Mouse (Mus musculus) embryonic stem cell, embryonic (primary cell): ENCODE measurements around the gene Coch.
"Not testable (repeated sequence)": the region's sequence is repeated elsewhere in the genome, so short reads cannot be mapped to it uniquely, and the experiment has no call there.

Experiments
- CTCF ChIA-PET, 4 experiments: fragments of 300-600 bp in 2 of 4; fragments of 350-600 bp in 2 of 4; sonication (Branson Sonifier 250); formaldehyde crosslinking; loops; one replicate each; lab custom pipeline; 2022; ENCODE audit warnings: inconsistent platforms in 2 of 4; lab: Charles Lee
- POLR2A ChIA-PET, 4 experiments: fragments of 300-600 bp in 2 of 4; fragments of 350-600 bp in 2 of 4; sonication (Branson Sonifier 250); formaldehyde crosslinking; loops; one replicate each; lab custom pipeline; 2022; ENCODE audit warnings: antibody characterized with exemption in 4 of 4, inconsistent platforms in 1 of 4; lab: Charles Lee

Coch gene

GRCm38 (mm10) chr12:51593229-51594029, at the start of gene Coch:
Gene Coch, plus strand, starts transcription at chr12:51593341.
- CTCF ChIA-PET: interaction anchor here in 1 of 4 experiments (1.2 kb wide), 1 partner anchor 77 kb away, joined by 3 read pairs; no protein-coding TSS in a partner anchor
- POLR2A ChIA-PET: interaction anchor here in 2 of 4 experiments (0.7 to 3.0 kb wide), 4 partner anchors 12 to 413 kb away, joined by 3 to 10 read pairs (median 4); partner anchors contain the start of genes Dtd2 (in 1 of the 2) and Strn3 (in 1 of the 2)

GRCm38 (mm10) chr12:51543402-51543960, 49.7 kb upstream of the Coch start:
- ChIA-PET CTCF (no interaction called here), POLR2A (interaction anchor here in 1 of 4 experiments (1.2 kb wide), 1 partner anchor 24 kb away, joined by 4 read pairs; no protein-coding TSS in a partner anchor)

DNA sequence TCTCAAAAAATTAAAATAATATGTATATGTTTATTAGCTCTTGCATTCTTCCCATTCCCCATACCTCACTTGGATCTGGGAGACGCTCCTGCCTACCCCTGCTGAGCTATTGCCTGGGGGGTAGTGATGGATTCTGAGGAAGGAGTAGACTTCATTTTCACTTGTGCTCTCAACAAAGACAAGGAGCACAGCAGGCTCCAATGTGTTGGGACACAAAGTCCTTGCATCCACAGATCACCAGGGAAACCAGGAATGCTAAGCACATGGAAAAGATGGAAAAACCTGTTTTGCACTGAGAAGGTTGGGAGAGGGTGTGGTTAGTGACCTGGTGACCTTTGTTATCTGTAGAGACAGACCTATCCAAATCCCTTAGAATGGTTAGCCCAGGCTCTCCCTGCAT, 38.1 kb upstream of the Coch start:
- POLR2A ChIA-PET: no interaction called here
- CTCF ChIA-PET: no interaction called here

- POLR2A ChIA-PET: interaction anchor here in 1 of 4 experiments (1.4 kb wide), 1 partner anchor 16 kb away, joined by 3 read pairs; no protein-coding TSS in a partner anchor
- CTCF ChIA-PET: no interaction called here
Observed at GRCm38 (mm10) chr12:51561416-51561815, 31.7 kb upstream of the Coch start.

GRCm38 (mm10) chr12:51567225-51567624, 25.9 kb upstream of the Coch start:
- POLR2A ChIA-PET: interaction anchor here in 1 of 4 experiments (1.4 kb wide), 1 partner anchor 24 kb away, joined by 4 read pairs; no protein-coding TSS in a partner anchor
- CTCF ChIA-PET: interaction anchor here in 1 of 4 experiments (1.6 kb wide), 1 partner anchor 163 kb away, joined by 5 read pairs; no protein-coding TSS in a partner anchor

- ChIA-PET CTCF (interaction anchor here in 3 of 4 experiments (0.6 to 2.0 kb wide), 5 partner anchors 113 to 240 kb away, joined by 3 to 6 read pairs (median 3); no protein-coding TSS in a partner anchor), POLR2A (no interaction called here)
Observed at GRCm38 (mm10) chr12:51569472-51569871, 23.7 kb upstream of the Coch start.

- POLR2A ChIA-PET: interaction anchor here in 1 of 4 experiments (0.6 kb wide), 1 partner anchor 41 kb away, joined by 3 read pairs; no protein-coding TSS in a partner anchor
- CTCF ChIA-PET: interaction anchor here in 3 of 4 experiments (0.6 to 2.0 kb wide), 5 partner anchors 113 to 241 kb away, joined by 3 to 6 read pairs (median 3); no protein-coding TSS in a partner anchor
Observed at GRCm38 (mm10) chr12:51569944-51570343, 23.2 kb upstream of the Coch start.

DNA sequence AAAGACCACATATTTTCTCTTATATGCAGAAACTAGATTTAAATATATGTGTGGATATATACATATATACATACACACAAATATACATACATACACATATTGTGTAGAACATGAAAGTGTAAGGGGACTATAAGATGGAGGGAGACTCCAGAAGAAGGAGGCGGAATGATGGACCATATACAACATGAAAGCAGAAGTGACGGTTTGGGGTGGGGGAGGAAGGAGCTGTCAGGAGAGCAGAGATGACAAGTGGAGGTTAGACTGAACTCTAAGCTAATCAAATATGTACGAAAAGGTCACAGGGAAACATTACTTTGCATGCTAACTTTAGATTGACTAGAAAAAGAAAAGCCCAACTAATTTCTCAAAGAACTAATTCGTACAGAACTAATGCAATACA, 20.5 kb upstream of the Coch start:
- ChIA-PET CTCF (no interaction called here), POLR2A (no interaction called here)

- CTCF ChIA-PET: not testable (repeated sequence)
- POLR2A ChIA-PET: interaction anchor here in 1 of 4 experiments (1.8 kb wide), 1 partner anchor 38 kb away, joined by 4 read pairs; no protein-coding TSS in a partner anchor
Observed at GRCm38 (mm10) chr12:51577816-51578215, 15.3 kb upstream of the Coch start.

- POLR2A ChIA-PET: no interaction called here
- CTCF ChIA-PET: no interaction called here
Observed at GRCm38 (mm10) chr12:51589263-51589662, 3.9 kb upstream of the Coch start.

DNA sequence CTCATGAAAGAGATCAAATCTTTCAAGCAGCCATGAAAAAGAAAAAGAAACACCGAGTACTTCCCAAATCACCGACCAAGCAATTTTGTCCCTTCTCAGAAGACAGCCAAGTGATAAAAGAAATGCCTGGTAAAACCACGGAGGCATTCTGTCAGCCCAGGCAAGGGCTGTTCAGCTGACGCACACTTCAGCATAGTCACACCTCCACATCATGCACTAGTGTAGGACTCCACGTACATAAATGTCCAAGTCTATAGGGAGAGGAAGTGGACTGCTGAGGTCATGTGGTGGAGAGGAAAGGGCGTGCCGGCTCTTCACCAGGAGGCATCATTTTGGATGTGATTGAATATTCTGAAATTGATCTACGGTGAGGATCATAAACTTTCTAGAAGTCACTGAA, 1.2 kb upstream of the Coch start:
- CTCF ChIA-PET: no interaction called here
- POLR2A ChIA-PET: interaction anchor here in 1 of 4 experiments (3.0 kb wide), 1 partner anchor 14 kb away, joined by 10 read pairs; no protein-coding TSS in a partner anchor

DNA sequence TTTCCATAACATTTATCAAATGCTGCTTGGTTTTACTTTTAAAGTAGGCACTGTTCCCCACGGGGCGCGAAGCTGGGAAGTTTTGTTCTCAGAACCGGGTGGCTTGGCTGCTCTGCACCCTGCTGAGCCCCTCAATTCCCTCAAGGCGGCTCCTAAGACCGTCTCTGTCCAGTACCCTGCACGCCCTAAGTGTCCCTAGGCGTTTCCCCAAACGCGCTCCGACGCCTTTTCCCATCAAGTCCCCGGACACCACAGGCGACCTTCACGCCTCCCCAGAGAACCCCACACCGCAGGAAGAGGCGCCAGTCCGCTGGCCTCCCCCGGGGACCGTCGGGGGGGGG, 283 bp upstream of the Coch start:
- CTCF ChIA-PET: no interaction called here
- POLR2A ChIA-PET: interaction anchor here in 2 of 4 experiments (0.7 to 3.0 kb wide), 3 partner anchors 13 to 153 kb away, joined by 3 to 10 read pairs (median 3); partner anchors contain the start of gene Strn3 (in 1 of the 2)

DNA sequence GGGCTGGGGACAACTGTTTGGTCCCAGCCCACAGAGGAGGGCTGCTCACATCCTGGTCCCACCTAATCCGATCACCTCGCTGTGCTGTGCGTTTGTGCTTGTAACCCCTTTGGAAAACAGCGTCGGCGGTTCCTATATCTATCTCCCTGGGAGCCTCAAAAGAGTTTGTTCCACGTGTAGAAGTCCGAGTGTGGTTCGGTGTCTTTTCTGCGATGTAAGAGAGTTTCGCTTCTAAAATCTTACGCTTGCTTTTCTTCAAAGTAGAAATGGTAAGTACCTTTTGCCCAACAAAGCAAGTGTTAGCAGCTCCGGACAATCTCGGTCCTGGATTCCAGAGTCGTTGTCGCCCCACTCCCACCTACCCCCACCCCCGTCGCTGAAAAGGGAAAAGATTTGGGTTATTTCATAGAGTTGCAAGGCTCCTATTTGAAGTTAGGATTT, 909 bp downstream of the Coch start:
- POLR2A ChIA-PET: interaction anchor here in 3 of 4 experiments (0.7 to 3.0 kb wide), 4 partner anchors 9 to 1467 kb away, joined by 3 to 10 read pairs (median 4); partner anchors contain the start of gene Dtd2 (in 1 of the 3)
- CTCF ChIA-PET: interaction anchor here in 1 of 4 experiments (1.2 kb wide), 1 partner anchor 77 kb away, joined by 3 read pairs; no protein-coding TSS in a partner anchor

DNA sequence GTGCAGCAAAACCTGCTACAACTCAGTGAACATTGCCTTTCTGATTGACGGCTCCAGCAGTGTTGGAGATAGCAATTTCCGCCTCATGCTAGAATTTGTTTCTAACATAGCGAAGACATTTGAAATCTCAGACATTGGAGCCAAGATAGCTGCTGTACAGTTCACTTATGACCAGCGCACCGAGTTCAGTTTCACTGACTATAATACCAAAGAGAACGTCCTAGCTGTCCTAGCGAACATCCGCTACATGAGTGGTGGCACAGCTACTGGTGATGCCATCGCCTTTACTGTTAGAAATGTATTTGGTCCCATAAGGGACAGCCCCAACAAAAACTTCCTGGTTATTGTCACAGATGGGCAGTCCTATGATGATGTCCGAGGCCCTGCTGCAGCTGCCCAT, 10.2 kb downstream of the Coch start:
- CTCF ChIA-PET: no interaction called here
- POLR2A ChIA-PET: interaction anchor here in 1 of 4 experiments (1.0 to 1.4 kb wide), 3 partner anchors 9 to 15 kb away, joined by 3 read pairs; no protein-coding TSS in a partner anchor

- ChIA-PET CTCF (no interaction called here), POLR2A (interaction anchor here in 3 of 4 experiments (0.6 to 2.8 kb wide), 5 partner anchors 11 to 129 kb away, joined by 3 to 11 read pairs (median 5); partner anchors contain the start of gene Coch (in 1 of the 3))
Observed at GRCm38 (mm10) chr12:51606138-51606537, 13.0 kb downstream of the Coch start.

DNA sequence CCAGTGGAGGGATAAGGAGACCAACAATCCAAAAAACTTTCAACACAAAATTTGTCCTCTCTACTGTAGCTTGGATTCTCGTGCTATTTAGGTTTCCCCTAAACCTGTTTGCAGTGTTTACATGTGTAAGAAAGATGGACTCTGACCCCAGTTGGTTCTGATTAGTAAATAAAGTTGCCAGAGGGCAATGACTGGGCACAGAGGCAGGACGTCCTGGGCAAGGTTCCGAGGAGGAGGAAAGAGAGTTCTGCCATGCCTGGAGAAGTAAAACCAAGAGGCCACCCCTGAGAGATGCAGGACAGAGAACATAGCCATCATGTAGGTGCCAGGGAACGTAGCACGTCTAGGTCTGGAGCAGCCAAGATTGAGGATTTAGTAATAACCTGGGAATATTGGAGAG, 19.2 kb downstream of the Coch start:
- CTCF ChIA-PET: interaction anchor here in 1 of 4 experiments (1.1 kb wide), 1 partner anchor 80 kb away, joined by 3 read pairs; no protein-coding TSS in a partner anchor
- POLR2A ChIA-PET: interaction anchor here in 1 of 4 experiments (0.6 to 1.1 kb wide), 3 partner anchors 9 to 1715 kb away, joined by 3 read pairs; no protein-coding TSS in a partner anchor

- ChIA-PET CTCF (no interaction called here), POLR2A (interaction anchor here in 1 of 4 experiments (0.7 to 1.0 kb wide), 3 partner anchors 20 to 28 kb away, joined by 3 to 7 read pairs (median 3); no protein-coding TSS in a partner anchor)
Observed at GRCm38 (mm10) chr12:51620572-51620971, 27.4 kb downstream of the Coch start.

DNA sequence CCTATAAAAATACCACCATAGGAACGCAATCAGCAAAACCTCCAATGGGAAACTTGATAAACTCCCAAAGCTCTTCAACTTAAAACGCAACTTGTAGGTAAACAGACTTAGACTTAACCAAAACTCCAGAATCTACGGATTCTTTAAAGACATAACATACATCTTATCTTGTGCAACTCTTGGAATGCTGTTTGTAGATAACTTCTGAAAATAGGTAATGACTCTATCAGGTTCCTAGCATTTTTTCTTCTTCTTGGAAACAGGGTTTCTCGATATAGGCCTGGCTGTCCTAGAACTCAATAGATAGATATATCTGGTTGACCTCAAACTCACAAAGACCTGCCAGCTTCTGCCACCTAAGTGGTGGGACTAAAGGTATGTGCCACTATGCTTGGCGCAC, 28.0 kb downstream of the Coch start:
- ChIA-PET POLR2A (interaction anchor here in 1 of 4 experiments (0.7 to 1.0 kb wide), 2 partner anchors 20 to 27 kb away, joined by 3 read pairs; no protein-coding TSS in a partner anchor), CTCF (no interaction called here)
